Mouse (Mus musculus) testis, adult 2 months (tissue): ENCODE data around the gene Cdhr1.

ENCODE experiments used
- CTCF ChIP-seq: fragments of 200-500 bp; IDR thresholded peaks from 2 replicates; pipeline ENCODE4 v1.5.1; 2012; ENCODE audit warnings: low read depth, mild to moderate bottlenecking, inconsistent platforms, low read length, moderate library complexity; ENCODE audit not compliant: control insufficient read depth, insufficient read depth, insufficient replicate concordance
- POLR2A ChIP-seq: fragments of 200-500 bp; IDR thresholded peaks from 2 replicates; pipeline ENCODE4 v1.6.1; 2012; ENCODE audit warnings: low read depth, mild to moderate bottlenecking, inconsistent platforms, low read length, moderate library complexity; ENCODE audit not compliant: control insufficient read depth

DNA sequence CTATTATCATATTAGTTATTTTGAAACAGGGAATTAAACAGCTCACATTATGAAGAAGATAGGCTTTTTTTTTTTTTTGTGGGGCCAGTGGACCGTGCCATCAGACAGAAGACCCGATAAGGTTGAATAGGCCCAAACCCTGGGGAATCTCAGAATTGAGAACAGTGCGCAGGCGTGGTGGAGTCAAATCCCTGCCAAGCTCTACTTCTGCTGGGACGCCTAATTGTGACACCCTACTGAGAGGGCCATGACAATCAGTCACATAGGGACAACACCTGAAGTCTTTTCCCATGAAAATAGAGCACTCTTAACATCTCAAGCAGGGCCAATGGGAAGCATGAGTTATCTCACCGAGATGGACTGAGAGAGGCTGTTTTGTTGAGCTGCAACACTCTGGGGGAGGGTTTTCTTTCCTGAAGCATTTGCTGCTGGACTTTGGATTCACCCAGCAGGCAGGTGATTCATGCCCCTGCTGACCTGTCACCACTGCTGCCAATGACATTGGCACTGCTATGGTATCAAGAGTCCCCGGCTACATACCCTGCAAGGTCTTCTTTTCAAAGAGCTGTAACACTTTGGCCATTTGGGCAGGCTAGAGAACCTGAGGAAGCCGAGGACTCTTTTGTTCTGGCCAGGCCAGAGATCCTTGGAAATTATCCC, 41.0 kb upstream of the Cdhr1 start:
- TF ChIP-seq CTCF (no peak), POLR2A (no peak)
